Mouse (Mus musculus): ENCODE measurements at regions not wholly inside any gene's neighbourhood (a gene's known extent, or its start where the extent isn't known, plus 50 kb on each side); places are given as distances from the start of the nearest gene placed in this dataset.

DNA sequence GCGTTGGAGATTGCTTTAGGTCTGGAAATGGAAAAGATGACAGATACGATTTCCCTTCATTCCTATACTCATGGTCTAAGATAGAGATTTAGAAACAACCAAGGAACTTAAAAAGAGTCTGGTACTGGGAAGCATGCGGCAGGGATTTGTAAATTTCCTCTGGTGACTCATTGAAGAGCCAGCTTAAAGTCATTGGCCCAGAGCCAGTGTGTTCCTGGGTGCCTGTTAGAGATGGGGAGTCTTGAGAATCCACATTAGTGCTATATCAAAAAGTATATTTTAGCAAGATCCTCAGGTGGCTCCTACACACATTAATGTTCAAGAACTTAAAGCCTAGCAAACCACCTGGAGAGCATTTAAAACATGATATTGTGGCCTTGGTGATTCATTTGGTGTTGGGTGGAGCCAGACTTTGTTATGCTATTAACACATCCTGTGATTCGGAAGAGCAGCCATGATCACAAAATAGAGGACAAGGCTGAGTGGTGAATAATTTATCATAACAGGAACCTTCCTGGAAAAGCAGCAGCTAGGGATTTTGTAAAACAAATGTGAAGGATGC lies 67.8 kb upstream of the Nectin3 start:
- Histone ChIP-seq H3K9me3 (replicated peaks) (no peaks in the 10 kb centered on the region), H3K4me3 (replicated peaks) (no peak overlapping the region), H3K36me3 (no peaks in the 10 kb centered on the region), H3K4me2 (no peak overlapping the region), H3K27ac (replicated peaks) (no peak overlapping the region), H3K9ac (replicated peaks) (no peak overlapping the region), H3K27me3 (replicated peaks) (no peaks in the 10 kb centered on the region), H3K4me1 (no peaks in the 10 kb centered on the region)
- 78% methylated on average over 4 of the region's 4 CpGs for WGBS
- no peak for ATAC-seq (ENCODE audit: low FRiP score)

DNA sequence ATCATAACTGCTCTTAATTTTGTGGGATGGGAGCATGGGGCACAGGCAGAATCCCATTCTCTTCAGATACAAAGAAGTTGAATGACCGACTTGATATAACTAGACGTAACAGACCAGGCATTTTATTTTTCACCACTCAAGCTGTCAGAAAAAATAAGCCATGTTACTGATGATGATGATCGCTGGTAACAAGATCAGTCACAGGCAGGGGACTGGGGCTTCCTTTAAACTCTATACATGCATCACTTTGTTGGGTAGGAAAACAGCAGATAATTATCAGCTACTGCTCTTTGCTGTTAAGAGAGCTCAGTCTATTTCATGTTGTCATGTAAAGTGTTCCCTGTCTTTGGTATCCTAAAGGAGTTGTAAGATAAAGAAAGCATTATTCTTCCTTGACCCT lies 59.0 kb upstream of the Nectin3 start:
- Histone ChIP-seq H3K4me2 (no peak overlapping the region), H3K9me3 (replicated peaks) (no peaks in the 10 kb centered on the region), H3K27ac (replicated peaks) (no peak overlapping the region), H3K4me3 (replicated peaks) (no peak overlapping the region), H3K9ac (replicated peaks) (no peak overlapping the region), H3K27me3 (replicated peaks) (no peaks in the 10 kb centered on the region), H3K36me3 (no peaks in the 10 kb centered on the region), H3K4me1 (no peaks in the 10 kb centered on the region)
- 79% methylated on average over 3 of the region's 3 CpGs for WGBS
- no peak for ATAC-seq (ENCODE audit: low FRiP score)

DNA sequence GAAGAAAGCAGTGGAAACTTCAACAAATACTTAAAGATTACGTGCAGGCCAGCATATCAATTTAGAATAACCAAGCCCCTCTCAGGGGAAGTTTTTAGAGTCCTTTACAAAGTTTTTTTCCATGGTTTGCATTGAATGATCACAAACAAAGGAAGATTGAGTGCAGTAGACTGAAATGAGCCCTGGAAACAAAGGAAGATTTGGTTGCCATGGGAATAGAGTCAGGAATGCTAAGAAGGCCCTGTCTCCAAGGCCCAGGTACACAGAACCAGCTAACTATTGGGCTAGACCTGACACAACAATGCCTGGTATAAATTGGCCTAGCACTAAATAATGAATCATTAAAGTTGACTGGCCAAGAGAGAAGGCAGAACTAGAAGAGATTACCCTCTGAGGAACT lies 49.9 kb upstream of the Nectin3 start:
- no peak overlapping the region for H3K4me2 ChIP-seq

More for the DNA sequence above, 49.9 kb upstream of the Nectin3 start:
- no peaks in the 10 kb centered on the region for H3K9me3 ChIP-seq (replicated peaks)
- no peak overlapping the region for H3K9ac ChIP-seq (replicated peaks)
- WGBS, result 24% methylated on average over 1 of the region's 1 CpGs
- no peaks in the 10 kb centered on the region for H3K4me1 ChIP-seq
- no peaks in the 10 kb centered on the region for H3K27me3 ChIP-seq (replicated peaks)
- ATAC-seq (ENCODE audit: low FRiP score), result no peak
- H3K4me3 ChIP-seq (replicated peaks), result no peak overlapping the region
- no peak overlapping the region for H3K27ac ChIP-seq (replicated peaks)
- no peaks in the 10 kb centered on the region for H3K36me3 ChIP-seq
